Mouse (Mus musculus) embryo, embryonic 10.5 days (tissue): Measurements from ENCODE around the gene Olfr1177-ps.

Experiments used
- DNase-seq: peaks from one replicate; pipeline ENCODE4 v3.0.0-alpha.2; 2015; ENCODE audit warnings: low spot score

The Olfr1177-ps gene

GRCm38 (mm10) chr2:88346392-88346791 lies at the start of gene Olfr1177-ps:
Gene Olfr1177-ps (minus strand): TSS chr2:88346492.
- DNase-seq, result no peak

- DNase-seq, result no peak
Measured at GRCm38 (mm10) chr2:88386762-88387161, 40.5 kb upstream of the Olfr1177-ps start, which contains the start of gene Olfr1178. Gene Olfr1178 (plus strand): TSS chr2:88387062.

DNA sequence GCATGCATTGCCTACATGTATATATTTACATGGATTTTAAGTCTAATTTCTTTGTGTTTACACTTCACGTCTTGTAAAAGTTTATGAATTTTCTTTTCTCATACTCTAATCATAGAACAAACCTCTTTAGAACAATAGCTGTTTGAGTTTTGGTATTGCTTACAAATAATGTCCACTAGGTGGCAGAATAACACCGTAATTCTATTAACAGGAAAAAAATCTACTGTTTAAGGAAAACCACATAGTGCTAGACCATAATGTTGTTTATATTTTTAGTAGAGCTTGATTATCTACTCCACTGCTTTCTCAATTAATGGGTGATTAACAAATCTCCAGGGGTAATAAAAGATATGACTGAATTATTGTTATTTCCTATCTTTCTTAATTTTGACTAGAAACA lies 10.0 kb upstream of the Olfr1177-ps start:
- DNase-seq, result peak; percentile 75

GRCm38 (mm10) chr2:88336421-88336820 lies 9.9 kb downstream of the Olfr1177-ps start, which contains the start of gene Olfr1176:
Gene Olfr1176 (plus strand): TSS chr2:88336721.
- DNase-seq, result no peak

- no peak for DNase-seq
Measured at GRCm38 (mm10) chr2:88327115-88327514, 19.2 kb downstream of the Olfr1177-ps start, which contains the start of gene Olfr1175-ps. Gene Olfr1175-ps (minus strand): TSS chr2:88327215.

DNA sequence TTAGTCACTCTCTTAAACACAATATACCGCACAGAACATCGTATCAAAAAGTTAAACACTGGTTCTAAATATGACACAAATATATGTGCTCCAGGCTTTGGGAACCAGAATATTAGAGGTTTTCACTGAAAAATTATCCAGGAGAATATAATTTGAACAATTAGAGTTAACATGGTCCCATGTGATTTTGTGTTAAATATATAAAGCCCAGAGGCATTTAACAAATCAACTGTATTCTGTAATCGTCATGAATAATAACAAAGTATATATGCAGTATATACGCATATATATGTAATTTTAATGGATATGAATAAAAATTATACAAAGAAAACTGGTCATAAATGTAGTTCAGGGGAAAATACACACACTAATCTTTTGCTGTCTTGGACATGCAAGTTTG lies 31.3 kb downstream of the Olfr1177-ps start, which contains the start of gene Olfr1174-ps:
TSS of gene Olfr1174-ps (minus strand) at position 101 of the 400 bp plus-strand sequence.
- DNase-seq, result no peak
